Mouse (Mus musculus): ENCODE measurements around the gene Cfdp1.

DNA sequence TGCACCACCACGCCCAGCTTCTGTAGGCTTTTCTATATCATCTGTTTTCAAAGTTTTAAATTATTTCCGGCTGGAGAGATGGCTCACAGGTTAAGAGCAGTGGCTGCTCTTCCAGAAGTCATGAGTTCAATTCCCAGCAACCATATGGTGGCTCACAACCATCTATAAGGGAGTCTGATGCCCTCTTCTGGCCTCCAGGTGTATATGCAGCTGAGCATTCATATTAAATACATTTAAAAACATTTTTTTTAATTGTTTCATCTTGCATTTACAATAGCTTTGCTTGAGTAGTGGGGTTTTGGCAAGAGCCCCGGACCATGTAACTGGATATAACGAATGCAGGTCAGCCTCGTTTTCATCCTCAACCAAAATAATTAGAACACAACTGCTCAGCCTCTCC lies 29.8 kb downstream of the Cfdp1 start:
- no peak for TF ChIP-seq POLR2A (IDR thresholded peaks at IDR 0.05; ENCODE audit: control insufficient read depth, extremely low read depth, insufficient read depth, low read length, poor library complexity)
- TF ChIP-seq CTCF (IDR thresholded peaks at IDR 0.05; ENCODE audit: borderline replicate concordance, control insufficient read depth, extremely low read depth, insufficient read depth, low read length, poor library complexity), result no peak
